Mouse (Mus musculus): Measurements from ENCODE around the gene Grk6.

GRCm38 (mm10) chr13:55473076-55473831 is 28.4 kb downstream of the Grk6 start:
- no peak for TF ChIP-seq CTCF (IDR thresholded peaks at IDR 0.05; ENCODE audit: extremely low read depth, insufficient read depth, low read length)
- TF ChIP-seq POLR2A (IDR thresholded peaks at IDR 0.05; ENCODE audit: extremely low read depth, insufficient read depth, low read length) = peak; percentile 13; the same call in 1 of the 2 replicates

Data from cortical plate, adult 2 months (tissue).